In the genomic region with DNA sequence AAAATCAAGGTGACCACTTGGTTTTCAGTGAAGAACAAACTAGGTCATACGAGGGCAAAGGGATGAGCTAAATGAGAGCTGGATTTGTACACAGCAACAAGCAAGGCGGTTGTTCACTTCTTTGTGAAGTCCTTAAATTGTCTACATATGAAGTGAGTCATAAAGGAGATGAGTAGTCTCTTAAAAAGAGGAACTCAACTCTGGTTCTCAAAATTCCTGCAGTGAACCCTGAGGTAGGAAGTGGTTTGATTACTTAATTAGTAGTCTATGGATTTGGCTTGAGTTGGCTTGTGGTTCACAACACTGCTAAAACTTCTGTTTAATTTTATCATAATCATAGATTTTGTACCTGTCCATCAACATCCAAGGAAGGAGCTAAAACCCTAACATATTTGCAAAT, we compare ENCODE assay signal across 16 mouse cellular contexts.
"Had no signal": no experiment of that assay in that cellular context is flagged by ENCODE, and none has a peak within 500 bp of the region (broad histone marks: within the 10 kb centered on the region; RNA-seq: fewer than 3 reads in every experiment).

No protein-coding gene starts in this region.

- H3K9ac ChIP-seq: kidney, embryonic 15.5 days; limb, embryonic 12.5 days; liver, embryonic 14.5 days; lung, embryonic 14.5 days; midbrain, embryonic 15.5 days; stomach, embryonic 15.5 days had no signal

- H3K9me3 ChIP-seq: kidney, embryonic 15.5 days; limb, embryonic 12.5 days; megakaryocyte, embryonic 14.5 days; midbrain, embryonic 15.5 days; stomach, embryonic 15.5 days had no signal

- H3K36me3 ChIP-seq: kidney, embryonic 15.5 days; limb, embryonic 12.5 days; midbrain, embryonic 15.5 days; stomach, embryonic 15.5 days had no signal

- H3K4me2 ChIP-seq: kidney, embryonic 15.5 days; limb, embryonic 12.5 days; lung, embryonic 14.5 days; midbrain, embryonic 11.5 days; midbrain, embryonic 15.5 days; stomach, embryonic 15.5 days had no signal

- H3K4me1 ChIP-seq: kidney, embryonic 15.5 days; limb, embryonic 12.5 days; midbrain, embryonic 15.5 days; stomach, embryonic 15.5 days had no signal

- H3K4me3 ChIP-seq: kidney, embryonic 15.5 days; limb, embryonic 12.5 days; megakaryocyte, embryonic 14.5 days; midbrain, embryonic 15.5 days; stomach, embryonic 15.5 days had no signal

- ATAC-seq: midbrain, embryonic 15.5 days had no signal

- H3K27ac ChIP-seq: kidney, embryonic 15.5 days; limb, embryonic 12.5 days; liver, embryonic 14.5 days; midbrain, embryonic 15.5 days; stomach, embryonic 15.5 days had no signal

- H3K27me3 ChIP-seq: kidney, embryonic 15.5 days; limb, embryonic 12.5 days; megakaryocyte, embryonic 14.5 days; midbrain, embryonic 15.5 days; stomach, embryonic 15.5 days had no signal

- DNase-seq: kidney, adult 2 months; kidney, postnatal 25 days; layer of hippocampus, postnatal 36 days; liver; lung, embryonic 14.5 days; right cerebral cortex, postnatal 4 days; spleen, adult 18-20 months; thymus, adult 2 months; thymus, postnatal 25 days had no signal
